Mouse (Mus musculus) stomach, embryonic 16.5 days (tissue): ENCODE measurements around the gene Hrnr. TPM values are rescaled to one million over a fixed set of nuclear protein-coding genes. Genes with fewer than 3 reads are reported as not detected.

ENCODE experiments used
- polyA plus RNA-seq: library from polyadenylated mRNA; unstranded; fragments of >200 nt; fragmentation: Nextera tagmentation; extraction: Ambion mirVana; gene quantifications from 2 replicates; pipeline ENCODE4 v1.2.1, GENCODE M21; 2015

Gene Hrnr
- polyA plus RNA-seq, 1 experiment from 2014 or later, result 1.1 TPM

Other genes starting within 250 kb of the Hrnr start
- 1.6 and 2.4 TPM in 2 replicates for gene Crnn, start 175.0 kb upstream of the Hrnr start, polyA plus RNA-seq
- gene Flg2, start 122.5 kb upstream of the Hrnr start, polyA plus RNA-seq, result not detected in 2 replicates
- gene Flg, start 46.2 kb upstream of the Hrnr start, polyA plus RNA-seq, result 2.2 and 3.0 TPM in 2 replicates
- 30.5 and 60.5 TPM in 2 replicates for gene Rptn, start 74.0 kb downstream of the Hrnr start, polyA plus RNA-seq
- 2.4 and 2.6 TPM in 2 replicates for gene Tchh, start 122.6 kb downstream of the Hrnr start, polyA plus RNA-seq
- not detected in 2 replicates for gene Tchhl1, start 149.0 kb downstream of the Hrnr start, polyA plus RNA-seq
- gene S100a11, start 200.7 kb downstream of the Hrnr start, polyA plus RNA-seq, result 2,104 and 2,339 TPM in 2 replicates
- 575 and 603 TPM in 2 replicates for gene S100a10, start 235.3 kb downstream of the Hrnr start, polyA plus RNA-seq